In genomic region chr4:46585811-46586190, GRCm38 (mm10) we compare ENCODE assay signal across 14 mouse cellular contexts. TPM values are rescaled to one million over a fixed set of nuclear protein-coding genes. Genes with fewer than 3 reads are reported as not detected.
DNase-seq lines count a peak whose midpoint lies in the region; ATAC-seq lines count a peak whose summit lies in the region.
"Had no signal": no experiment of that assay in that cellular context is flagged by ENCODE, and none has a peak within 500 bp of the region (broad histone marks: within the 10 kb centered on the region; RNA-seq: fewer than 3 reads in every experiment).

No protein-coding gene starts in this region.

- peaks cover 10% of the 10 kb centered on the region for H3K4me1 ChIP-seq in heart, embryonic 16.5 days (ENCODE audit: control insufficient read depth, insufficient read depth, low read length)
- peaks cover 7% of the 10 kb centered on the region for H3K4me1 ChIP-seq in heart, embryonic 11.5 days (ENCODE audit: control insufficient read depth, insufficient read depth, low read length)
- peaks cover 54% of the 10 kb centered on the region for H3K4me1 ChIP-seq in megakaryocyte, embryonic 14.5 days
- H3K4me1 ChIP-seq in hindbrain, embryonic 14.5 days (replicated peaks; ENCODE audit: control insufficient read depth, insufficient read depth, low read length), result no peaks in the 10 kb centered on the region

- no peak overlapping the region for H3K4me2 ChIP-seq in heart, embryonic 16.5 days (ENCODE audit: low read depth, low read length)
- H3K4me2 ChIP-seq in heart, embryonic 11.5 days, result no peak overlapping the region
- no peak overlapping the region for H3K4me2 ChIP-seq in hindbrain, embryonic 14.5 days (replicated peaks)
- H3K4me2 ChIP-seq: liver, embryonic 13.5 days had no signal

- no peak overlapping the region for H3K4me3 ChIP-seq in heart, embryonic 16.5 days (ENCODE audit: low read length)
- H3K4me3 ChIP-seq in heart, embryonic 11.5 days (ENCODE audit: low read depth, low read length), result no peak overlapping the region
- H3K4me3 ChIP-seq in megakaryocyte, embryonic 14.5 days (replicated peaks), result peak overlapping the region; percentile 74
- H3K4me3 ChIP-seq in hindbrain, embryonic 14.5 days (replicated peaks; ENCODE audit: low read length), result no peak overlapping the region
- H3K4me3 ChIP-seq: hindbrain, embryonic 10.5 days; layer of hippocampus, adult 2 months; liver, embryonic 13.5 days had no signal

- H3K27ac ChIP-seq in heart, embryonic 16.5 days (ENCODE audit: low read length), result 0 out of 2 replicates have a peak overlapping the region, but pooled peaks have one; percentile 9
- no peak overlapping the region for H3K27ac ChIP-seq in heart, embryonic 11.5 days (ENCODE audit: low read depth, low read length)
- H3K27ac ChIP-seq in hindbrain, embryonic 14.5 days, result no peak overlapping the region
- H3K27ac ChIP-seq: hindbrain, embryonic 10.5 days; layer of hippocampus, adult 2 months had no signal

- WGBS in heart, embryonic 16.5 days, result 51% methylated on average over 8 of the region's 8 CpGs
- 53% methylated on average over 8 of the region's 8 CpGs for whole genome bisulfite sequencing in heart, embryonic 11.5 days (ENCODE audit: insufficient replicate concordance)
- 81% methylated on average over 8 of the region's 8 CpGs for WGBS in hindbrain, embryonic 14.5 days

- H3K36me3 ChIP-seq in heart, embryonic 16.5 days (ENCODE audit: control insufficient read depth, insufficient read depth), result no peaks in the 10 kb centered on the region
- no peaks in the 10 kb centered on the region for H3K36me3 ChIP-seq in heart, embryonic 11.5 days (ENCODE audit: control insufficient read depth, insufficient read depth, low read length)
- no peaks in the 10 kb centered on the region for H3K36me3 ChIP-seq in megakaryocyte, embryonic 14.5 days (replicated peaks; ENCODE audit: low read length)
- no peaks in the 10 kb centered on the region for H3K36me3 ChIP-seq in hindbrain, embryonic 14.5 days (replicated peaks; ENCODE audit: control insufficient read depth, insufficient read depth)
- H3K36me3 ChIP-seq: hindbrain, embryonic 10.5 days; liver, embryonic 13.5 days had no signal

- ATAC-seq in heart, embryonic 16.5 days (replicated peaks; ENCODE audit: extremely low read depth, insufficient read depth, low FRiP score), result no peak
- ATAC-seq in heart, embryonic 11.5 days (replicated peaks; ENCODE audit: insufficient number of reproducible peaks, low FRiP score, low TSS enrichment), result no peak
- ATAC-seq in hindbrain, embryonic 14.5 days (ENCODE audit: low FRiP score), result no peak

- H3K27me3 ChIP-seq in heart, embryonic 16.5 days (ENCODE audit: control insufficient read depth, insufficient read depth, low read length), result no peaks in the 10 kb centered on the region
- H3K27me3 ChIP-seq in heart, embryonic 11.5 days (ENCODE audit: control insufficient read depth, insufficient read depth, low read length), result no peaks in the 10 kb centered on the region; the same call in 1 of the 2 replicates
- no peaks in the 10 kb centered on the region for H3K27me3 ChIP-seq in megakaryocyte, embryonic 14.5 days (replicated peaks)
- no peaks in the 10 kb centered on the region for H3K27me3 ChIP-seq in hindbrain, embryonic 14.5 days (ENCODE audit: control insufficient read depth, insufficient read depth, low read length)
- H3K27me3 ChIP-seq: liver, embryonic 13.5 days had no signal

- 0 out of 2 replicates have a peak overlapping the region, but pooled peaks have one; percentile 22 for H3K9ac ChIP-seq in heart, embryonic 16.5 days (ENCODE audit: low read length)
- no peak overlapping the region for H3K9ac ChIP-seq in heart, embryonic 11.5 days (ENCODE audit: low read depth, low read length)
- no peak overlapping the region for H3K9ac ChIP-seq in hindbrain, embryonic 14.5 days
- H3K9ac ChIP-seq: liver, embryonic 13.5 days had no signal

- no peaks in the 10 kb centered on the region for H3K9me3 ChIP-seq in heart, embryonic 16.5 days (replicated peaks; ENCODE audit: control insufficient read depth, low read length)
- H3K9me3 ChIP-seq in heart, embryonic 11.5 days (replicated peaks; ENCODE audit: control insufficient read depth, low read length), result 0 out of 2 replicates have a peak, but pooled peaks cover 1% of the 10 kb centered on the region
- H3K9me3 ChIP-seq in megakaryocyte, embryonic 14.5 days, result no peaks in the 10 kb centered on the region
- peaks cover 4% of the 10 kb centered on the region; the same call in 1 of the 2 replicates for H3K9me3 ChIP-seq in hindbrain, embryonic 14.5 days (ENCODE audit: control insufficient read depth, low read length)

- DNase-seq in brain, adult 2 months (ENCODE audit: low read depth, low spot score), result peak; percentile 24
- peak; percentile 48 to 60 for DNase-seq in cerebellum, postnatal 25 days
- DNase-seq in hindbrain, embryonic 14.5 days (ENCODE audit: low spot score), result no peak
- DNase-seq in retina, postnatal 1 day, result no peak
- DNase-seq: adrenal gland, postnatal 25 days; heart, adult 18-20 months; kidney, adult 8-10 months; liver, embryonic 13.5 days; thymus, postnatal 25 days had no signal

RNA-seq across cellular contexts. Expression of gene Coro2a, which starts 16.2 kb away (rescaled TPM):
- 3.6 and 7.1 TPM in 2 replicates for polyA plus RNA-seq in heart, embryonic 16.5 days (2015; fragmentation: Nextera tagmentation; extraction: Ambion mirVana)
- 0.50 and 0.56 TPM in 2 replicates for polyA plus RNA-seq in heart, embryonic 11.5 days (2014; fragmentation: Nextera tagmentation; extraction: Ambion mirVana)
- 29.8 and 31.3 TPM in 2 replicates for polyA plus RNA-seq in megakaryocyte, embryonic 14.5 days (2012; ENCODE audit: insufficient read depth, low replicate concordance)
- 7.0 and 8.1 TPM in 2 replicates for polyA plus RNA-seq in hindbrain, embryonic 14.5 days (2014; fragmentation: Nextera tagmentation; extraction: Ambion mirVana)

RNA-seq across cellular contexts. Expression of gene Trim14, which starts 49.9 kb away (rescaled TPM):
- polyA plus RNA-seq in heart, embryonic 16.5 days (2015; fragmentation: Nextera tagmentation; extraction: Ambion mirVana), result 1.9 and 4.7 TPM in 2 replicates
- polyA plus RNA-seq in heart, embryonic 11.5 days (2014; fragmentation: Nextera tagmentation; extraction: Ambion mirVana), result 0.49 and 1.8 TPM in 2 replicates
- polyA plus RNA-seq in megakaryocyte, embryonic 14.5 days (2012; ENCODE audit: insufficient read depth, low replicate concordance), result 2.0 and 8.1 TPM in 2 replicates
- polyA plus RNA-seq in hindbrain, embryonic 14.5 days (2014; fragmentation: Nextera tagmentation; extraction: Ambion mirVana), result 1.7 and 2.2 TPM in 2 replicates

Comparison
In these comparisons a context has a peak if more than half of its experiments do, and no peak if none do; other contexts are left out.
1. DNase-seq: peak in brain, adult 2 months (single experiment) and cerebellum, postnatal 25 days (2 of 2); none in hindbrain, embryonic 14.5 days (single experiment) and retina, postnatal 1 day (single experiment).